Mouse (Mus musculus) heart, postnatal 0 days (tissue): ENCODE measurements around the gene Thada. TPM values are rescaled to one million over a fixed set of nuclear protein-coding genes. Genes with fewer than 3 reads are reported as not detected.
"Not testable (repeated sequence)": the region's sequence is repeated elsewhere in the genome, so short reads cannot be mapped to it uniquely, and the experiment has no call there.

Experiments used
- ATAC-seq: fragments of 200-750 bp; cut with Nextera tagmentation; 2 replicates; pipeline ENCODE4 v1.8.0; 2017; ENCODE audit warnings: low read depth, moderate number of reproducible peaks, moderate library complexity; ENCODE audit not compliant: insufficient read depth
- DNase-seq: peaks from one replicate; pipeline ENCODE4 v3.0.0-alpha.2; 2016; ENCODE audit warnings: low spot score
- H3K27ac ChIP-seq: fragments of 300-500 bp; sonication (generic); 2 replicates; pipeline ENCODE4 v1.5.1; 2014; ENCODE audit warnings: low read depth, mild to moderate bottlenecking
- H3K27me3 ChIP-seq: fragments of 300-500 bp; sonication (generic); 2 replicates; pipeline ENCODE4 v1.6.1; 2014; ENCODE audit warnings: low read length, mixed read lengths; ENCODE audit not compliant: control insufficient read depth, insufficient read depth
- H3K36me3 ChIP-seq: fragments of 300-500 bp; sonication (generic); replicated peaks from 2 replicates; pipeline ENCODE4 v1.6.1; 2014; ENCODE audit warnings: low read length, mixed read lengths; ENCODE audit not compliant: control insufficient read depth, insufficient read depth
- H3K4me1 ChIP-seq: fragments of 300-500 bp; sonication (generic); 2 replicates; pipeline ENCODE4 v1.6.1; 2014; ENCODE audit warnings: antibody characterized with exemption; ENCODE audit not compliant: control insufficient read depth, insufficient read depth
- H3K4me2 ChIP-seq: fragments of 300-500 bp; sonication (generic); 2 replicates; pipeline ENCODE4 v1.6.1; 2014; ENCODE audit warnings: low read depth, mild to moderate bottlenecking, low read length, moderate library complexity
- H3K4me3 ChIP-seq: fragments of 300-500 bp; sonication (generic); 2 replicates; pipeline ENCODE4 v1.5.1; 2014; ENCODE audit warnings: low read depth, low read length
- H3K9ac ChIP-seq: fragments of 300-500 bp; sonication (generic); replicated peaks from 2 replicates; pipeline ENCODE4 v1.6.1; 2014; ENCODE audit warnings: low read depth, low read length, mixed read lengths
- H3K9me3 ChIP-seq: fragments of 300-500 bp; sonication (generic); replicated peaks from 2 replicates; pipeline ENCODE4 v1.6.1; 2016; ENCODE audit warnings: low read length; ENCODE audit not compliant: control insufficient read depth
- CTCF ChIP-seq: IDR thresholded peaks from 2 replicates; pipeline ENCODE4 v1.5.1; 2016; ENCODE audit warnings: antibody characterized with exemption, control low read depth, low read depth
- EP300 ChIP-seq: IDR thresholded peaks from 2 replicates; pipeline ENCODE4 v1.6.1; 2016; ENCODE audit warnings: antibody characterized with exemption, low read depth
- WGBS: fragments of 180-500 bp; shearing (Covaris S2); extraction: QIAGEN DNeasy Blood & Tissue Kit; methylation state at CpG from one replicate; pipeline ENCODE4 v1.1.7; 2014; 5-methylcytosine and 5-hydroxymethylcytosine counted together
- polyA plus RNA-seq: library from polyadenylated mRNA; unstranded; fragments of >200 nt; fragmentation: Nextera tagmentation; extraction: Ambion mirVana; gene quantifications from 2 replicates; pipeline ENCODE4 v1.2.1, GENCODE M21; 2015
- total RNA-seq: library from RNA; depleted of rRNA; stranded (reverse); fragments of >200 nt; gene quantifications from 2 replicates; pipeline ENCODE4 v1.2.3, GENCODE M21; 2014; ENCODE audit warnings: low replicate concordance

Gene Thada
- total and polyA plus RNA-seq, 2 experiments from 2014 or later = 2.4 to 12.6 TPM

DNA sequence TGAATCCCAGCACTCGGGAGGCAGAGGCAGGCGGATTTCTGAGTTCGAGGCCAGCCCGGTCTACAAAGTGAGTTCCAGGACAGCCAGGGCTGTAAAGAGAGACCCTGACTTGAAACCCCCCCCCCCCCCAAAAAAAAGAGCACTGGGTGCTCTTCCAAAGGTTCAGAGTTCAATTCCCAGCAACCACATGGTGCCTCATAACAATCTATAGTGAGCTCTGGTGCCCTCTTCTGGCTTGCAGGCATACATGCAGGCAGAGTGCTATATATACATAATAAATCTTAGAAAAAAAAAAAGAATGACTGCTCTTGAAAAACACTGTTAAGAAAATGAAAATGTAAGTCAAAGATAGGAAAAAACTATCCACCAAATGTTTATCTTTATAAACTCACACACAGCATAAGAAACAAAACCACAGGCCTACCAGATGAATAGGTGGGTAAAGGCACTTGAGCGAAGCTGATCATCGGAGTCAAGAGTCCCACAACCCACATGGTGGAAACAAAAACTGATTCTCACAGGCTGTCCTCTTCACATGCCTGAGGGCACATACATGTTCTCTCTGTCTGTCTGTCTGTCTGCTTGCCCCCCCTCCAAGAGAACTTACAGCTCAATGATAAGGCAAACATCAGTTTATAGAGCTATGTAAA lies 224.6 kb downstream of the Thada start:
- 95% methylated on average over 6 of the region's 6 CpGs for WGBS
- Histone ChIP-seq H3K4me2 (no peak overlapping the region), H3K27ac (no peak overlapping the region), H3K27me3 (no peaks in the 10 kb centered on the region), H3K36me3 (no peaks in the 10 kb centered on the region), H3K9me3 (no peaks in the 10 kb centered on the region), H3K4me3 (no peak overlapping the region), H3K9ac (no peak overlapping the region), H3K4me1 (peaks cover 14% of the 10 kb centered on the region)
- DNase-seq (no peak), ATAC-seq (no peak)
- TF ChIP-seq EP300 = no peak
- TF ChIP-seq CTCF = no peak

DNA sequence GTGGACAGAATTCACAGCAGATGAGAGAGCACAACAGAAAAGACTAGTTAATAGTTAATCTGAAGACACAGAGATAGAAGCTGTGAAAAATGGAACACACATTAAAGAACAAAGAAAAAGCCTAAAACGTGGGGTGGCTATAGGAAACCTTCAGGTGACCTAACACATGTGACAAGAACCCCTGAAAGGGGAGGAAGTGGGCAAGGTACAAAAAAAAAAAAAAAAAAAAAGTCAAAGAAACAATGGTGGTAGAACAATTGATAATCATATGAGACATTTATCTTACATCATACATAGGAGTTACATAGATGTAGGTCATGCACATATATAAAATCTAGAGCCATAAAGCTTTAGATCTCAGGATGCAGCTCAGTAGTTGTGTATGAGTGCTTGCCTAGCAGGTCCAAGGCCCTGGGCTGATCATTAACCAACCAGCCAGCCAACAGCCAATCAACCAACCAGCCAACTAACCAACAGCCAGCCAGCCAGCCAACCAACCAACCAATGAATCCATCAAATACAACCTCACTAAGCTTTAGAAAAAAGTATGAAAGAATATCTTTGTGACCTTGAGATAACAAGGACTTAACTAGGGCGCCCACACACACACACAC lies 226.2 kb downstream of the Thada start:
- peaks cover 14% of the 10 kb centered on the region for H3K4me1 ChIP-seq
- H3K9ac ChIP-seq = no peak overlapping the region
- no peak overlapping the region for H3K27ac ChIP-seq
- WGBS = 83% methylated on average over 2 of the region's 2 CpGs
- no peaks in the 10 kb centered on the region for H3K27me3 ChIP-seq
- TF ChIP-seq CTCF = no peak
- no peak for TF ChIP-seq EP300
- H3K4me3 ChIP-seq = no peak overlapping the region
- H3K9me3 ChIP-seq = no peaks in the 10 kb centered on the region
- DNase-seq = no peak
- H3K36me3 ChIP-seq = no peaks in the 10 kb centered on the region
- H3K4me2 ChIP-seq = no peak overlapping the region
- ATAC-seq = no peak

DNA sequence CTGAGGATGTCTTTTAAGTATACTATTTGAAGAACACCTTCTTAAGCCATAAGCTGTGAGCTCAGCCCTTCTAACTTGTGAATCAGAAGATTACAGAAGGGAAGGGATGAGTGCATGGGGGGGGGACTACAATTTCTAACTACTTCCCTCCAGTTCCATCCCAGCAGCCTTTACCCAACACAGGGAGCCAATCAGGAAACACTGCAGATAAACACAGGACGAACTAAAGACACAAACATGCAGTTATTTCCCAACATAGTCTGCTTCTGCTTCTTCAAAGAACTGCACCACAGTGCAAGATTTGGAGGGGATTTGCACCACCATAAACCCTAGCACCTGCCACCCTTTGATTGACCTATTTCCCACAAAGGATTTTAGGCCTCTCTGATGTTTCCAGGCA lies 227.8 kb downstream of the Thada start:
- Histone ChIP-seq H3K4me3 (no peak overlapping the region), H3K9me3 (no peaks in the 10 kb centered on the region), H3K9ac (no peak overlapping the region), H3K36me3 (no peaks in the 10 kb centered on the region), H3K4me1 (peaks cover 14% of the 10 kb centered on the region), H3K4me2 (no peak overlapping the region), H3K27me3 (no peaks in the 10 kb centered on the region), H3K27ac (0 out of 2 replicates have a peak overlapping the region, but pooled peaks have one; percentile 62)
- ATAC-seq (no peak), DNase-seq (no peak)
- 54% methylated on average over 1 of the region's 1 CpGs for WGBS
- no peak for TF ChIP-seq CTCF

DNA sequence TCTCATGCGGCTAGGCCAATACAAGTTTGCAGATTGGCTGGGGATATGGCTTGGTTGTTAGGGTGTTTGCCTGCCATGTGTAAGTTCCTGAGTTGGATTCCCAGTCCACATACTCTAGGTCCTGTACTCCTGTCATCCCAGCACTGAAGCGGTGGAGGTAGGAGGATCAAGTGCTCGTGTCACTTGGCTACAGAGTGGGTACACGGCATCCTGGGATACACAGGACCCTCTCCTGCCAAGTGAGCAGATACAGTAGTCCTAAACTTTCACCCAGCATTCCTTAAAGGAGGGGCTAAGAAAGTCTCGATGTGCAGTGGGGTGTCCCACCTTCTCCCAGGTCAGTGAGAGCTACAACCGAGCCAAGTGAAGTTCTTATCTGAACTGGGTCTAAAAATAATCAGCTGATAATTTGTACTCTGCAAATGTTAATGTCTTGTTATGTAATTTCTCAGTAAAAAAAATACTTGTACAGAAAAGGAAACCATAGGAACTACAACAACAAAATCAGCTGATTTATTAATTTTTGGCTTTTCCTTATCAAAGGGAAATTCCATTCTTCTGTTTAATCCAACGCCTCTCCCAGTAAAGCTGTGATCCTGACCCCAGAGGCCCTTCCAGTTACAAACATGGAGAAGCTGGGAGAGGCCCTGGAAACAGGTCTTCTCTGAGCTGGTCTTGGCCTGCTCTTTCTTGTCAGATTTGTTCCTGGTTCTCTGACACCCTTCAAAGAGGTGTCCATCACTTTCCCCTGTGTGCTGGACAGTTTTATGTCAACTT lies 229.0 kb downstream of the Thada start:
- TF ChIP-seq EP300 (no peak), CTCF (no peak)
- no peaks in the 10 kb centered on the region for H3K27me3 ChIP-seq
- H3K36me3 ChIP-seq = no peaks in the 10 kb centered on the region
- 0 out of 2 replicates have a peak, but pooled peaks have one; percentile 30 for ATAC-seq
- no peak overlapping the region for H3K4me3 ChIP-seq
- peak overlapping the region; percentile 62 for H3K27ac ChIP-seq
- no peak overlapping the region for H3K4me2 ChIP-seq
- H3K4me1 ChIP-seq = peaks cover 14% of the 10 kb centered on the region
- H3K9me3 ChIP-seq = no peaks in the 10 kb centered on the region
- H3K9ac ChIP-seq = no peak overlapping the region
- WGBS = 31% methylated on average over 7 of the region's 7 CpGs
- DNase-seq = peak; percentile 62

DNA sequence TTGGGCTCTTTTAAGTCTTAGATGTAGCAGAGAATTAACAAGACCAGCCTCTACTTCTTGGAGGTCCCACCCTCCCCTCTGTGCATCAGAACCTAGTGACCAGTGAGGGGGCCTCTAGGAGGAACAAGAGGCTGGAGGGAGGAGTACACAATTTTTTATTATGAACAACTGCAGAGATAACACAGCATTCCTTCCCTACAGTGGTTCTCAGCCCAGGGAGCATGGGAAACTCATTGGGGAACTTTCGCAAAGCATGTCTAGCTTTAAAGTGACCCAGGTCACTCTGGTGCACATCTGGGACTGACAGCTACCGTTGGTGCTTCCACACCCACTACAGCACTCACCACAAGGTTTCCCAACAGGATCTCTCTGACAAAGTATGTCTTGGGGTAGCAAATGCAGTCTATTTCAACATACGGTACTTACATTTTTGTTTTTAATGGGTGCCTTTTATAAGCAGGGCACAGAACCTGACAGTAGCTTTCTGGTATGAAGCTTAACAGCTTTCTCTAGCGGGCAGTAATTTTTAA lies 230.5 kb downstream of the Thada start:
- H3K36me3 ChIP-seq = no peaks in the 10 kb centered on the region
- peaks cover 14% of the 10 kb centered on the region for H3K4me1 ChIP-seq
- TF ChIP-seq CTCF (no peak), EP300 (no peak)
- no peak for DNase-seq
- 87% methylated on average over 4 of the region's 4 CpGs for WGBS
- H3K27me3 ChIP-seq = no peaks in the 10 kb centered on the region
- no peaks in the 10 kb centered on the region for H3K9me3 ChIP-seq
- ATAC-seq = no peak; the same call in 1 of the 2 replicates
- no peak overlapping the region for H3K27ac ChIP-seq
- no peak overlapping the region for H3K4me2 ChIP-seq
- H3K9ac ChIP-seq = no peak overlapping the region
- no peak overlapping the region for H3K4me3 ChIP-seq

DNA sequence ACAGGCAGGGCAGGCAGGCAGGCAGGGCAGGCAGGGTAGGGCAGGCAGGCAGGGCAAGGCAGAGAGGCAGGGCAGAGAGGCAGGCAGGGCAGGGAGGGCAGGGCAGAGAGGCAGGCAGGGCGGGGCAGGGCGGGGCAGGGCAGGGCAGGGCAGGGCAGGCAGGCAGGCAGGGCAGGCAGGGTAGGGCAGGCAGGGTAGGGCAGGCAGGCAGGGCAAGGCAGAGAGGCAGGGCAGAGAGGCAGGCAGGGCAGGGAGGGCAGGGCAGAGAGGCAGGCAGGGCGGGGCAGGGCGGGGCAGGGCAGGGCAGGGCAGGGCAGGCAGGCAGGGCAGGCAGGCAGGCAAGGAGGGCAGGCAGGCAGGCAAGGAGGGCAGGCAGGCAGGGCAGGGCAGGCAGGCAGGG lies 231.2 kb downstream of the Thada start:
- H3K36me3 ChIP-seq, ATAC-seq, H3K9me3 ChIP-seq, H3K27me3 ChIP-seq, H3K9ac ChIP-seq, H3K27ac ChIP-seq, H3K4me3 ChIP-seq, H3K4me2 ChIP-seq, DNase-seq: not testable (repeated sequence)
- no CpG with 5 or more reads among the region's 4 CpGs for WGBS
- peaks cover 14% of the 10 kb centered on the region for H3K4me1 ChIP-seq
